Mouse (Mus musculus): ENCODE measurements around the gene Adgrg1.

Gene Adgrg1

GRCm38 (mm10) chr8:94996037-94996436 is 21.5 kb downstream of the Adgrg1 start:
- DNase-seq (ENCODE audit: low read depth) = no peak

DNA sequence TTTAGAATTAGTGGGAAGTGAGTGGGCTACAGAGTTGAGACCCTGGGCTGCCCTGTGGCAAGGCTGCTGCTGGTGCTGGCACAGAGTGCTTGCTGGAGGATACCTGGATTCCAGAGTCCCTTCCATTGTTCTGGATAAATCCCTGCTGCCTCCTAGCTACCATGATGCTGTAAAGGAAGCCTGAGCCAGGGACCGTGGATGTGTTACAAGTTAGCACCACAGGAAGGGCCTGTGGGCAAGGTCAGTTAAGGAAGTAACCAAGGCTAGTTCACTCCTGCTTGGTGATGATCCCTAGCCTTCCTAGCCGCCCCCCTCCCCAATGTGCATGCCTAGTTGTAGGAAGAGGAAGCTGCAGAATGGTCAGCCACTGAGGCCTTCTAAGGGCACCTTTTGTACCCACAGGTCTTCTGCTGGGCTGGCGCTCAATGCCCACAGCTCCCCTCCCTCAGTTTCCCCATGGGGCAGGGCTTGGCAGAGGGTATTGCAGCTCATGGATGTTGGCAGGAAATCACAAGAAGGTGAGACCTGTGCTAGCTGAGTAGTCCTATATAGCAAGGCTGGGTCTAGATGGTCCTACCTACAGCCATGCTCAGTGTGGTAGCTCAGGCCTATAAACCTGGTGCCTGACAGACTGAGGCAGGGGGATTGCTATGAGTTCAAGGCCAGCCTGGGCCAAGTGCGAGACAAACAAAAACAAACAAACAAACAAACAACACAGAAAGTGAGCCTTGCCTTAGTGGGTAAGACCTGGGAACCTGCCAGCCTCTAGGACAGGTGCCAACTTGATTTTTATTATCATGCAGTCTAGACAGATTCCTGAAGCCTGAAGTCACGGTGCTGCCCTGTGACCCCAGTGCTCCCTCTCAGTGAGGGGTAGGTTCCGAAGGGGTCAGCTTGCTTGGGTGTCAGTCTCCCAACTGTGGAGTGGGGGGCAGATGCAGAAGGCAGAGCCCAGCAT is 22.6 kb downstream of the Adgrg1 start:
- DNase-seq (ENCODE audit: low read depth) = peak; percentile 28

DNA sequence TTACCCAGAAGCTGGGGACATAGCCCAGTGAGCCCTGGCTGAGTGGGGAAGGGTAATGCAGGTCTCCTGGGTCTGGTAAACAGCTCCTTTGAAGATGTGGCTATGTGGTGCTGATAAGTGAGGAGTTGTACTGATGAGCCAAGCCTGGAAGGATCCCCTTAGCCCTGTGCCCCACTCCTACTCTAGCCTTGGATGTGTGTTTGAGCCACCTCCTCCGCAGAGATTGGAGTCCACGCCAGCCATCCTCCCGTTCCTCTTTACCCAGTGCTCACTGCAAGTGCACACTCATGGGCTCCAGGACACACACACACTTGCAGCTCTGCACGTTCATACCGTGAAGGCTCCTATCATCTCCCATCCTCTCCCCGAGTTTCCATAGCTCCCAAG is 23.3 kb downstream of the Adgrg1 start:
- no peak for DNase-seq (ENCODE audit: low read depth)

DNA sequence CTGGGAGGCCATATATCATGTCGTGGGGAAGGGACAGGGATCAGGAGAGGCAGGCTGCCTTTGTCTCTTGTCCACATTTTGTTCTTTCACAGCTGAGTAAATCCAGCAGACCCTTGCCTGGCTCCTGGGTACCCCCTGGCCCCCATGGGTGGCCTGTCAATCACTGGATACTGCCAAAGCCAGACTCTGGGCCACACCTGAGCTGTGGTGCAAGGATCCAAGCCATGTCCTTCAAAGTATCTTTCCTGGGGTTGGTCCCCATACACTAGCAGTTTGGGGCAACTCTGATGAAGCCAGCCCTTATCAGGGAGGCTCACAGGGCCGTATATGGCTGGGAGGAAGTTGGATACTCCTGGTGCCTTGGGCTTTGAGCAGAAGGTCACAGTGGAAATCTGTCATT is 23.9 kb downstream of the Adgrg1 start:
- no peak for DNase-seq (ENCODE audit: low read depth)

DNA sequence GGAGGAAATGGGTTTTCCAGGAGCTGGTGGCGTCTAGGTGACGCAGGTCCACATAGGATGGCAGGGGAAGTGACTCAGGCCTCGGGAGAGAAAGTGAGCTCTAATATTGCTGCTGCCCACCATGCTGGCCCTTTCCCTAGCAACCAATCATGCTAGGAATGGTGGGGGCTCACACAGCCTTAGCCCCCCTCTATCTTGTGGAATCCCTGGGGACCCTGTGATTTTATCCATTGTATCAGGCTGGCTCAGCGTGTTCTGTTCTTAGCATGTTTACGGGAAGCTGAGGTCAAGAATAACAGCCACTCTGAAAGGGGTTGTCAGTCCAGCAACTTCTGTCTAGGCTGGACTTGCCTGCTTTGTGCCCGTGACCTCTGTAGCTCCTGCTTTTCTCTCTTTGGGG is 24.5 kb downstream of the Adgrg1 start:
- no peak for DNase-seq (ENCODE audit: low read depth)

DNA sequence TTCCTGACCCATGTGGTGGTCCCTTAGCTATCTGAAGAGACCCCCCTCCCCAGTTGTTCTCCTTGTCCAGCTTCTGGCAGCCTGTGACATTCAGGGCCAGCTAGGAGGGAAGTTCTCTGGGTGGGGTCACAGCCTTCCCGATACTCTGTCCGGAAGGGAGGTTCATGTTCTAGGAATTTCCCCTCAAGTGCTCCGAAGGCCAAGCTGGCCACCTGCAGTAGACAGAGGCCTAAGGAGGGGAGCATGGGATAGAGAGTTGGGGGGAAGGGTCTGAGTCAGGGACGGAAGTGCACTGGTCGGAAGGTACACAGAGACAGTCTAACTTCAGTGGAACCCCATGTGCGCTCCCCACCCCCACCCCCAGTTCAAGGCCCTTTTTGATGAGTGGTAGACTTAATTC is 25.4 kb downstream of the Adgrg1 start:
- DNase-seq (ENCODE audit: low read depth) = no peak

GRCm38 (mm10) chr8:95000684-95001083 is 26.1 kb downstream of the Adgrg1 start:
- peak; percentile 65 for DNase-seq (ENCODE audit: low read depth)

DNA sequence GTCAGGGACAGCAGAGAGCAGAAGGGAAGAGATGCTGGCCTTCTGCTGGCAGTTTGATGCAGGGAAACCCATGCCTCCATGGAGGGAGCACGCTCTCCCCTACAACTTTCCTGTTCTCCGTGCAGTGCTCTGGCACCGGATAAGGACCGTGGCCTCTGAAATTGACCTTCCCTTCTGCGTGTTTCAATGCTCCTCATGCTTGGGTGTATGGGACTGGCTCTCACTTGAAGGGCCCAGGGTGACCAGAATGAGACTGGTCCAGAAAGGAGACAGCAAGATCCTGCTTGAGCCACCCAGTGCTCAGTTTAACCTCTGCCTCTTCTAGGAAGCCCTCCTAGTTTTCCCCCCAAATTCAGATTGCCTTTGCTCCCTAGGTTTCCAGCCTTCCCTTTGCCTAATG is 26.6 kb downstream of the Adgrg1 start:
- no peak for DNase-seq (ENCODE audit: low read depth)

DNA sequence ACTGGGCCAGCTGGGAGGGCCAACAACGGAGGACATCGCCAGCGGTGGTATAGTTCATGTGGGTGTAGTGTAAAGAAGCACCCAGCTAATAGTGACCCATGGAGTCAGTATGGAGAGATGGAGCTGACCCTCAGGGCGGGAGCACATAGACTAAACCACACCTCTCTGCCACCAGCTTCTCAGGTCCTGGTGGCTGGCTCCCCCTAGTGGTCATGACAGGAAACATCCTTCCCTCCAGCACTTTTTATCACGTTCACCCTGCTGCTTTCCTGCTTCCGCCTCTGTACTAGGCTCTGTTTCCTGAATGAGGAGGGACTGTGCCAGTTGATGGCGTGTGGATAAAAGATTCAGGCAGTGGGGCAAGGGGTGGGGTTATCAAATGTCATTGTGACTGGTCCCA is 27.1 kb downstream of the Adgrg1 start:
- peak; percentile 90 for DNase-seq (ENCODE audit: low read depth)

DNA sequence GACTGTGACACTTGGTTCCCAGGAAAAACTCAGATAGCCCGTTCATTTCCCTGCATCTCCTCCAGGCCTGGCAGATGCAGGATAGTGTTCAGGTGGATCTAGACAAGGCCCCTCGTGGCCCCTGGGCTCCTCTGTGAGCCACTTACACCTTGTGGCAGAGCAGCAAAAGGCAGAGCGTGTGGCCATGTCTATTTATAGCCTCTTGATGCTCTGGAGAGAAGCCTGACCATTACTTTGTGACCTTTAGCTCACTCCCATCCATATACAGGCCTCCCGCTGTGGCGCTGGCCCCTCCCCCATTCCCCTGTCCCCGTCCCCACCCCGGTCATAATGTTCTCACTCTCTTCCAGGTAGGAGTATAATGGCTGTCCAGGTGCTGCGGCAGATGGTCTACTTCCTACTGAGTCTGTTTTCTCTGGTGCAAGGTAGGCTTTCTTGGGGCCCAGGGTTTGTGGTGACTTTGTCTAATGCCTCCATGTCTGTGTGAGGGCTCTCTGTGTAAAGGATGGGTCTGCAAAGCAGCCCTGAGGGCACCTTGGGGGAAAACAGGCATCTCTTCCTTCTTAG is 27.6 kb downstream of the Adgrg1 start:
- DNase-seq (ENCODE audit: low read depth) = no peak

DNA sequence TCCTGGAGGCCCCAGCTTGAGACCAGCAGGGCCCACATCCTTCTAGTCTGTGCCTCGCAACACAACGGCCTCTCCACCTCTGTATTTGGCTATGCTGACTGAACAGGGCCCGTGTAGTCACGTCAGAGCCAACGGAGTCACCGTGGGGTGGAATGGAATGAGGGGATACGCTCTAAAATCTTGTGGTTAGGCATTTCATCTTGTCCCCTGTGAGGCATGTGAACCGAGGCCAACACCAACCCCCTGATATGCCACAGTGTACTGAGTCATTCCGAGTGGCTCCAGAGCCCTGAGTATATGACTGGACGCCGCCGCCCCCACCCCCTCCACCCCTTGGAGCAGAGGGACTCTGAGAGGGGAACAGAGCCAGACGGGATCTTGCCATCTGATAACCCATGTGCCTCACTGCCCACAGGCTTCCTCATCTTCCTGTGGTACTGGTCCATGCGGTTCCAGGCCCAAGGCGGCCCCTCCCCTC is 37.9 kb downstream of the Adgrg1 start:
- DNase-seq (ENCODE audit: low read depth) = peak; percentile 83

GRCm38 (mm10) chr8:95015866-95016265 is 41.3 kb downstream of the Adgrg1 start:
- no peak for DNase-seq (ENCODE audit: low read depth)

- no peak for DNase-seq (ENCODE audit: low read depth)
Observed at GRCm38 (mm10) chr8:95016684-95017083, 42.1 kb downstream of the Adgrg1 start.

DNA sequence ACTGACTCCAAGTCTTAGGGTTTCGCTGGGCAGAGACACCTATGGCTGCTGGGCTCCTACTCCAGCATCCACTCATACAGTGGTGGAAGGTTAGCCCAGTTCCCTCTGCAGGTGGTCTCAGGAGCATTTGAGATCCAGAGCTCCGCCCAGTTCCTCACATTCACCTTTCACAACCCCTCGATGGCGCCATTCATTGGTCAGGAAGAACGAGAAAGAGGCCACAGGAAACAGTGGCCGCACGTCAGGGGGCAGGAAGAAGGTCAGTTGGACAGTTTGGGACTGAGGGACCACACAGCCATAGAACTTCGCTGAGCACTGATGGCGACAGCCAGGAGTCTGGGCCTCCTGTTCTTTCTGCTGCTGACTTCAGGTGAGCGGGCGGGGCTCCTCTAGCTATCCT is 42.9 kb downstream of the Adgrg1 start, which contains the start of gene Adgrg3:
TSS of gene Adgrg3 (plus strand) at position 242 of the 400 bp plus-strand sequence.
- DNase-seq (ENCODE audit: low read depth) = no peak

GRCm38 (mm10) chr8:95017969-95018635 is 43.6 kb downstream of the Adgrg1 start:
- DNase-seq (ENCODE audit: low read depth) = no peak

GRCm38 (mm10) chr8:95020293-95020777 is 45.8 kb downstream of the Adgrg1 start:
- DNase-seq (ENCODE audit: low read depth) = no peak

GRCm38 (mm10) chr8:95020821-95021220 is 46.3 kb downstream of the Adgrg1 start:
- no peak for DNase-seq (ENCODE audit: low read depth)

GRCm38 (mm10) chr8:95023201-95023600 is 48.6 kb downstream of the Adgrg1 start:
- DNase-seq (ENCODE audit: low read depth) = no peak

GRCm38 (mm10) chr8:95024387-95024786 is 49.8 kb downstream of the Adgrg1 start:
- no peak for DNase-seq (ENCODE audit: low read depth)

DNA sequence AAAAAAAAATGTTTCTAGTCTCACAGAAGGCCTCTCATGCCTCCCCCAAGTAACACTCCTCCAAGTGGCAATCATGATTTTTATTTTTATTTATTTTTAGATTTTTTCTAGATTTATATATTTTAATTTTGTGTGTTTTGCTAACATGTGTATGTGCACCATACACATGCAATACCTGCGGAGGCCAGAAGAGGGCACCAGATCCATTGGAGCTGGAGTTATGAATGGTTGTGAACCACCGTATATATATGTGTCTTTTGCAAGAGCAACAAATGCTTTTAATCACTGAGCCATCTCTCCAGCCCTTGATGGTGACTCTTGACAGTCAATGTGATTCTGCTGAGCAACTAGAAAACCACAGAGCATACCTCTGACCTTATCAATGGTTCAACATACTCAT is 50.9 kb downstream of the Adgrg1 start:
- peak; percentile 59 for DNase-seq (ENCODE audit: low read depth)

DNA sequence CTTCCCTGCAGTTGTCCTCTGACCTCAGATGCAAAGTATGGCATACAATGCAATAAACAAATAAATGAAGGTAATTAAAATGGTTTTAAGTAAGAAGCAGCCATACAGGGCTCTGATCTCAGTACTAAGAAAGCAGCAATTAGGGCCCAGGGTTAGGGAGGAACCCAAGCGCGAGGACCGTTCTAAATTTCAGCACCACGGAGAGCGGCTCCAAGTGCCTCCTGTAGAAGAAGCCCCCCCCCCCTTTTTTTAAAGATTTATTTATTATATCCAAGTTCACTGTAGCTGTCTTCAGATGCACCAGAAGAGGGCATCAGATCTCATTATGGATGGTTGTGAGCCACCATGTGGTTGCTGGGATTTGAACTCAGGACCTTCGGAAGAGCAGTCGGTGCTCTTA is 53.8 kb downstream of the Adgrg1 start:
- peak; percentile 60 for DNase-seq (ENCODE audit: low read depth)

DNA sequence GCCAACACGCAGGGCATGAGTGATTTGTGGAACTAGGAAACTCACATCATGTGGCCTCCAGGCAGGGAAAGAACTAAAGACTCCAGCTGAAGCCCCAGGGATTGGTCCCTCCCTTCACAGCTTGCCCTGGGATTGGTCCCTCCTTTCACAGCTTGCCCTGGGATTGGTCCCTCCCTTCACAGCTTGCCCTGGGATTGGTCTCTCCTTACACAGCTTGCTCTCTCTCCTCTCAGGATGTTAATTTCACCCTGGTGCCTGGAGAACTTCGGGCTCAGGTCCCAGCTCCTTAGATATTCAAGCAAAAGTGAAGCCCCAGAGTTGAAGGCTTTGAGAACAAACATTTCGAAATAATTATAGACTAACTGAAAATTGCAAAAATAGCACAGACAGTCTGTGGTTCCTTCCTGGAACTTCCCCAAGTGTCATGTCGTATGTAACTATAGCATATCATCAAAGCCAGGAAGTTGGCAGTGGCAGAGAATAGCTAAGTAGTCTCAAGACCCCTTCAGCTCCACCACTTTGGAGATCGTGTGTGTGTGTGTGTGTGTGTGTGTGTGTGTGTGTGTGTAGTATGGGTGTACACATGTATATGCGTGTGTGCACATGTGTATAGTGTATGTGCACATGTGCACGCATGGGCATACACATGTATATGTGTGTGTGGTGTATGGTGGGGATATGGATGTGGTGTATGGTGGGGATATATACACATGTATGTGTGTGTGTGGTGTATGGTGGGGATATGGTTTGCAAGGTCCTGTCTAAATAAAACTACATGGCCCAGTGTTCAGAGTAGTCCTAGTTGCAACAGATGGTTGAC is 62.8 kb downstream of the Adgrg1 start:
- peak; percentile 77 for DNase-seq (ENCODE audit: low read depth)
